Mouse (Mus musculus): ENCODE data around the gene Kiss1r.
"Not testable (repeated sequence)": the region's sequence is repeated elsewhere in the genome, so short reads cannot be mapped to it uniquely, and the experiment has no call there.

Gene Kiss1r

GRCm38 (mm10) chr10:79916808-79917531 is at the start of gene Kiss1r:
TSS of gene Kiss1r (plus strand) at chr10:79916971.
- peak; percentile 84 for DNase-seq

GRCm38 (mm10) chr10:79871845-79872244 is 44.9 kb upstream of the Kiss1r start:
- no peak for DNase-seq

- no peak for DNase-seq
Observed at GRCm38 (mm10) chr10:79872862-79873261, 43.9 kb upstream of the Kiss1r start.

GRCm38 (mm10) chr10:79873313-79873712 is 43.5 kb upstream of the Kiss1r start:
- DNase-seq, result no peak

- DNase-seq, result no peak
Observed at GRCm38 (mm10) chr10:79873715-79874289, 43.0 kb upstream of the Kiss1r start.

GRCm38 (mm10) chr10:79874290-79874862 is 42.4 kb upstream of the Kiss1r start, which contains the start of the genes Prtn3 and Plppr3:
TSS of gene Prtn3 (plus strand) at chr10:79874476.
TSS of gene Plppr3 (minus strand) at chr10:79874634.
- no peak for DNase-seq

- no peak for DNase-seq
Observed at GRCm38 (mm10) chr10:79877174-79877573, 39.6 kb upstream of the Kiss1r start.

GRCm38 (mm10) chr10:79877757-79878156 is 39.0 kb upstream of the Kiss1r start:
- no peak for DNase-seq

GRCm38 (mm10) chr10:79879527-79879926 is 37.2 kb upstream of the Kiss1r start:
- DNase-seq, result no peak

GRCm38 (mm10) chr10:79880721-79881120 is 36.0 kb upstream of the Kiss1r start:
- no peak for DNase-seq

- no peak for DNase-seq
Observed at GRCm38 (mm10) chr10:79881981-79882380, 34.8 kb upstream of the Kiss1r start.

GRCm38 (mm10) chr10:79883297-79884084 is 33.3 kb upstream of the Kiss1r start:
- DNase-seq, result peak; percentile 88

GRCm38 (mm10) chr10:79884446-79884845 is 32.3 kb upstream of the Kiss1r start:
- DNase-seq, result no peak

GRCm38 (mm10) chr10:79884938-79885337 is 31.8 kb upstream of the Kiss1r start:
- DNase-seq, result not testable (repeated sequence)

GRCm38 (mm10) chr10:79886054-79886453 is 30.7 kb upstream of the Kiss1r start, which contains the start of gene Elane:
TSS of gene Elane (plus strand) at chr10:79886247.
- DNase-seq, result no peak

- DNase-seq, result no peak
Observed at GRCm38 (mm10) chr10:79886611-79887010, 30.2 kb upstream of the Kiss1r start.

GRCm38 (mm10) chr10:79889386-79889785 is 27.4 kb upstream of the Kiss1r start:
- no peak for DNase-seq

- no peak for DNase-seq
Observed at GRCm38 (mm10) chr10:79890670-79891069, 26.1 kb upstream of the Kiss1r start, which contains the start of gene Cfd. TSS of gene Cfd (plus strand) at chr10:79890853.

- peak; percentile 89 for DNase-seq
Observed at GRCm38 (mm10) chr10:79892451-79893118, 24.2 kb upstream of the Kiss1r start.

GRCm38 (mm10) chr10:79896306-79896705 is 20.5 kb upstream of the Kiss1r start:
- no peak for DNase-seq

- no peak for DNase-seq
Observed at GRCm38 (mm10) chr10:79896814-79897213, 20.0 kb upstream of the Kiss1r start.

Measured in cerebellum, adult 9-10 months (tissue).